In genomic region chr6:29439251-29439650, GRCm38 (mm10) we compare ENCODE assay signal across 1 mouse cellular context.
TF ChIP-seq lines count a peak whose summit lies in the region.

No protein-coding gene starts in this region.

TF ChIP-seq in myocyte, 11 proteins besides CTCF, POLR2A, EP300 and RAD21 (continued from another document):
- TF ChIP-seq USF1 (IDR thresholded peaks at IDR 0.05; ENCODE audit: low read depth) (no peak), SRF (IDR thresholded peaks at IDR 0.05; ENCODE audit: control insufficient read depth, insufficient read length, low read depth) (peak; percentile 80), MYOG (IDR thresholded peaks at IDR 0.05; ENCODE audit: control insufficient read depth in 1 of 3, insufficient read depth in 1 of 3, insufficient read length in 2 of 3, low read depth in 2 of 3) (peak; percentile 83 to 97 (median 96)), TCF3 (IDR thresholded peaks at IDR 0.05; ENCODE audit: insufficient read length, low read depth) (peak; percentile 93), E2F4 (IDR thresholded peaks at IDR 0.05; ENCODE audit: insufficient read depth) (no peak)
